Mouse (Mus musculus): ENCODE data around the gene Cdk17.

Gene Cdk17

DNA sequence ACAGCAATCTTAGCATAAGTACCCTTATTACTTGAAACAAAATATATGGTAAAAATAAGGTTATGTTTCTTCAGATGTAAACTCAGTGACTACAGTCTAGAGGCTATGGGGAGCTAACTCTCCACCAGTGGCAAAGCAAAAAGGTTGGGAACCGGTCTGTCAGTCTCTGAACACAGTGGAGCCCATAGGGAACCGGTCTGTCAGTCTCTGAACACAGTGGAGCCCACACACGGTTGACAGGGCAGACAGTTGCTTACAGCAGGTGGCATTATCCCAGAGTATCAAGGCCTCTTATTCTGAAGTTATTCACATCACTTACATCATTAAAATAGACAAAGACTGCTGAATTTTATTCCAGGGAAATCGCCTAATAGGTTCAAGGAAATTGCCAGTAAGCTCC, 70.8 kb downstream of the Cdk17 start:
- DNase-seq (ENCODE audit: low read depth) = no peak

DNA sequence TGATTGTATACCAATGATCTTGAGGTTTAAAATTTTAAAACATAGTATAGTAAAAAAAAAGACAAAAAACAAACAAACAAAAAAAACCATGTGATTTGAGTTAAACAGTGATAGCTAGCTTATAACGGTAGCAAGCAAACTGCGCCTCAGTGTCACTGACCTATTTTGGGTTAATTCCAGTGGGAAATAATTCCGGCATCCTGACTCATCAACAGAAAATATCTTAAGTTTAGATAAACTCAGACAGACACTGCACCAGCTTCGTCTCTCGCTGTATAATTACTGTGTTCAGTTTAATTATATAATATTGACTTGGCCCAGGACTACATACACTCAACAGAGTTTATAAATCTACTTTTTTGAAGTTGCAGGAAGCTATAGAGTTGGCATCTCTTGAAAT, 71.2 kb downstream of the Cdk17 start:
- no peak for DNase-seq (ENCODE audit: low read depth)

DNA sequence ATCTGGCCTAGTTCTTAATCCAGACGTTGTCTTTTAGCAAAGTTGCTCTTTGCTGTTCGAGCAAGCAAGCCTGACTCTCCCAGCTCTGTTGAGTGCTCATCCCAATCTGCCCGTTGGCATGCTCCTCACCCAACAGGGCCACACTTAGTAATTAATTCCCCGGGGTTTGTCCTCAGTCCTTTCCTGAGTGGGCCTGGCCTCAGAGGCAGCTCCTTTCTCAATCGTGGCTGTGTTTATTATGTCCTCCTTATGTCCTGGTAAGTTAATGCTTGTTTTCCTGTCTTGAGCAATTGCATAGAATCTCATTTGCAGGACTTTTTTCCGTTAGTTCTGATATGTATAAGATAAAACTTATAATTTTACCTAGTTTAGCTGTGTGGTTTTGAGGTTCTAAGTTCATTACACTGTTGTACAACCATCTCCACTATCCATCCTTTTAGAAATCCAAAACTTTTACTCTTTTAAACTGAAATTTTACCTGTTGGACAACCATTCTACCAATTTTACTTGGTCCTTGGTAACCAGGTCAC, 73.1 kb downstream of the Cdk17 start:
- no peak for DNase-seq (ENCODE audit: low read depth)

DNA sequence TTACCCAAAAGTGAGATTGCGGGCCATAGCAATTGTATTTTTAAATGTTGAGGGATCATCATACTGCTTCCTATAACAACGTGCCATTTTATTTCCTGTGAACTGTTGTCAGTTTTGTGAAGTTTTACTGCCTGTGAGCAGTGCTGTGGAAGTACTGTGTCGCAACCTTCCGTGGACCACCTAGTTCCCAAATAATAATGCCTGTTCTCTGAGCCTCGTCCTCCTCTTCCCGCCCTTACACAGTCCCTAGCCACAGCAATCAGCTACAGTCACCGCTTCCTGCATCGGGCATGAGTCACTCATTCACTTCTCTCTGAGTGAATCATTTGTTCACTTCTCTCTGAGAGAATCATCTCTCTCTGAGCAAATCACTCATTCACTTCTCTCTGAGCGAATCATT, 74.0 kb downstream of the Cdk17 start:
- no peak for DNase-seq (ENCODE audit: low read depth)

DNA sequence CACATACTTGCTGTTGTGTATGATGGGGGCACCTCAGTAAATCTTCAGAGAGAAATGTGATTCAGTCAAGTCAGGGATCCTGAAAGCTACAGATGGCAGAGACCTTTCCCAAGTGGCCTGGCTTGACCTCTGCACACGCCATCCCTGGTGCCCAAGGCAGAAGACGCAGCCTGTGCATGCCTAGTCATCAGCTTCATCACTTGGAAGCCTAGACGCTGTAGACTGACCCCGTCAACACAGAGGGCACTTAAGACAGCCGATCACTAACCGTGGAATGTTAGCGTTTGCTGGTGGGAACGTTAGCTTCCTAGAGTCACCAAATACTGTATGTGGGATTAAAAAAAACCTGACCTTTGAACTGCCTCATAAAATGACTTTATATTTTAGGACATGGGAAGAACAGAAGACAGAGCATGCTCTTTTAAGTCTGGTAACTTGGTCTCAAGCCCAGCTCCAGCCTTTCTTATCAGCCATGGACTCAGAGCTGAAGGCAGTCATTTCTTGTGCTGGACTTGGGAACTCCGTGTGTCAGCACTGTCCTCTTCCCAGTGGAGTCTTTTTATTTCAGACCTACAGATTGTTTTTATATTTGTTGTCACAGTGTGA, 78.6 kb downstream of the Cdk17 start:
- no peak for DNase-seq (ENCODE audit: low read depth)

DNA sequence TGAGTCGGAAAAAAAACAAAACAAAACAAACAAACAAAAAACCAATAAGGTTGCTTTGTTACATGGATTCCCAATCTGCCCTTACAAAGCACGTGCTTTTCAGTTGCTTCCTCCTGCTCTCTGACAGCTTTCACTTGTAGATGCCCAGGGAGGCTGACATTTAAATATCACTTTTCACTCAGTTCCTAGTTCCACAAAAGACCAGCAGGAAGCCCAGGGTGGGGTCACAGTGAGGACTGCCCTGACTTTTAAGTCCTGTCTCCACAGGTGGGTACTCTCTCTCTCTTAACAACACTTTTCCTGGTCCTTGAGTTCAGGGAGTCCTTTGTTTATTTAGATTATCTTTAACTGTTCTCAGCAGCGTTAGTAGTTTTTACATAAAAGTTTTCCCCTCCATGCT, 81.5 kb downstream of the Cdk17 start:
- no peak for DNase-seq (ENCODE audit: low read depth)

DNA sequence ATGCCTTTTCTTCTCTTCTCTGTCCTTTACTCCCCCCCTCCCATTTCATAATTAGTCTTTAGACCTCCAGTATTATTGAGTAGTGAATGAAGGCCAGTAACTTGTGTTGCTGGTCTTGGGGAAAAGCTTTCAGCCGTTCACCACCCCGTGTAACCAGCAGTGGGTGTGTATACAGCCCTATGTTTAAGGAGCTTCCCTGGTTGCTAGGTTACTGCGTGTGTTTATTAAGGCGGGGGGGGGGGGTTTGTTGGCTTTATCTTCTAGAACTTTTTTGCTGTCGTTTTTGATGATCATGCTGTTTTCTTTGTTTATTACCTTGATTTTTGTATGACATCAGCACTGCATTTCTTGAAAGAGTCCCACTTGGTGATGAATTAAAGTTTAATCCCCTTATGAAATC, 82.2 kb downstream of the Cdk17 start:
- no peak for DNase-seq (ENCODE audit: low read depth)

DNA sequence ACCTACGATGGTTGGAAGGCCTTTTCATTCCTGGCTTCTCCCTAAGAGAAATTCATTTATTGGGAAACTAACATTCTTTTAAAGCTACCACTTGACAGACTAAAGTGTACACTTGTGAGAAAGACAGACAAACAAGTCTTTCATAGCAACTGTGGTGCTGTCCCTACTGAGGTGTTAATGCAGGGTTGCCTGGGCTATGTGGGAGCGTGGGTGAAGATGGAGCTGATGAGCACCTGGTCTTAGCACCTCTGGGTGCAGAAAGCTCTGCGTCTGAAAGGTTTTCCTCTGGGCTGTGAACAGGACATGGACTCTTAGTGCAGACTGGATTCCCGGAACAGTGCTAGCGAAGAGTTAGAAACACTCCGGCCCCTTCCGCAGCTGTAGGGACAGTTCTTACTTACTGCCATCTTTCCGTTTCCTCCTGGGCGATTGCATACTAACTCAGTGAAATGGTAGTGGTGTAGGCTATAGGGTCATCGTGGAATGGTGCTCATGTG, 83.6 kb downstream of the Cdk17 start:
- DNase-seq (ENCODE audit: low read depth) = no peak

DNA sequence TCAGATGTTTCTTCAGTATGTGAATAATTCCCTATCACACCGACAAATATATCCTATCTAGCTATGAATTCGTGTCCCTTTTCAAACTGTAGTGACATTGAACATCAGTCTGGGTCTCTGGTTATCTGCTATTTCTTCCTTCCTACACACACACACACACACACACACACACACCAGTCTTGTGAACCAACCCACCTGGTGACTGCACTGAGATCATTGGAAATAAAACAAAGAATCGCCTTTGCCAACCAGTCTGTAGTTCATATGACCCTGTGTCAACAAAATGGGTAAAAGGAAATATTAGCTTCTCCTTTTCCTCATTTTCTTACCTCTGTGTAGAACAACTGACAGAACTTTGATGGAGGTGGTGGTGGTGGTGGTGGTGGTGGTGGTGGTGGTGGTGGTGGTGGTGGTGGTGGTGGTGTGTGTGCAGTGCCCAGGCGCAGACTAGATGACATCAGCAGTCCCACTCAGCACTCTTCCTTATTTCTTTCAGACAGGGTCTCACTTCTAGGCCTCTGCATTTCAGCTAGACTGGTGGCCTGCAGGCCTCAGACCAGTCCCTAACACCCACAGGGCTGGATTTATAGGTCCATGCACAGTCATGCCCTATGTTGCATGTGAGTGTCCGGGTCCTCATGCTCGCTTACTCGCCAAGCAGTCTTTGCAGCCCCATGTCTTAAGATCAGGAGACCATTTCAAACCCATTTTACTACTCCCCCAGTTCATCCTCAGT, 85.7 kb downstream of the Cdk17 start:
- DNase-seq (ENCODE audit: low read depth) = no peak

DNA sequence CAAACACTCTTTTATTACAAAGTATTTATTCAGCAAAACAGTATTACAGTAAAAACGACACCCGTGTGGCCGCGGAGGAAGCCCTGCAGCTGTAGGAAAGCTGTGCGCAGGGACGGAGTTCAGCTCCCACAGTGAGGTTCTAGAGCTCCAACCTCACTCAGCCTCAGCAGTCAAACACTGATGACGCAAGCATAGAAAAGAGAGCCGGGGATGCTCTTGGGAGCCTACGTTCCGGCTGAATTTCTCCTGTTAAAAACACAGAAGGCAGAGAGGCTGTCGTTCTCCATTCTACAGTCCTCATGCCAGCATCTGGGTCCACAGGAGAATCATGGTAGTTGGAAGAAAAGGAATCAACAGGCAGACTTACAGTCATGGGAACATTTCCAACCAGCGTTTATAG, 86.7 kb downstream of the Cdk17 start:
- no peak for DNase-seq (ENCODE audit: low read depth)

DNA sequence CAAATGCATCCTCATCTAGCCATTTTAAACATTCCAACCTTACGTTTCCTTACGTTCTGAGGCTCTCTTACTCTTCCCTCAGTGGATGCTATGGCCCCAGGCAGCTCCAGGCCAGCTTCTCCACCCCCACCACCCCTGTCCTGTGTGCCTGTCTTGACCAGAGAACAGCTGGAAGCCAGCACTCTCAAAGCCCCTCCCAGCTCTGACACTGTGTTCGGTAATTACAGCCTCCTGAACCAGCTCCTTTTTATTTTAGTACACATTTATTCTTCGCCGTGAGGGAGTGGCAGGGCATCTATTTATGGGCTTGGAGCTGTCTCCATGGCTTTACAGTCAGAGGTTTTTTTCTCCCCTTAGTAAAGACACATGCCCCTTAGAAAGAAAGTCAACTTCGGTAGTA, 87.2 kb downstream of the Cdk17 start:
- DNase-seq (ENCODE audit: low read depth) = no peak

DNA sequence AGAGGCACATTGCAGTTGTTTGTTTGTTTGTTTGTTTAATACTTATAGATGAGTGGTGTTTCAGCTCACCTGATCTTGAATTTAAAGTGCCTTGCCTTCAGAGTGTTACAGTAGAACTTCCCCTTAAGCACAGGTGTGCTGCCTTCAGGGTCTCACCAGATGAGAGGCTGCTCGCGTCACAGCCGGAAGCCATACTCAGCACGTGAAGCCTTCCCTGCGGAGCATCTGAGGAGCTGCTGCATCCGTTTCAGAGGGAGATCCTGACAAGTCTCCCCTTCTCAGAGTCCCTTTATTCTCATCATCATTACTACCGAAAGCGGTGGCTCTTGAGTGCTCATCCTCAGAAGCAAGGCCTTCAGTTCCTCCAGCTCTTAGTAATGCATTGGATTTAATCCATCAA, 87.7 kb downstream of the Cdk17 start:
- no peak for DNase-seq (ENCODE audit: low read depth)

DNA sequence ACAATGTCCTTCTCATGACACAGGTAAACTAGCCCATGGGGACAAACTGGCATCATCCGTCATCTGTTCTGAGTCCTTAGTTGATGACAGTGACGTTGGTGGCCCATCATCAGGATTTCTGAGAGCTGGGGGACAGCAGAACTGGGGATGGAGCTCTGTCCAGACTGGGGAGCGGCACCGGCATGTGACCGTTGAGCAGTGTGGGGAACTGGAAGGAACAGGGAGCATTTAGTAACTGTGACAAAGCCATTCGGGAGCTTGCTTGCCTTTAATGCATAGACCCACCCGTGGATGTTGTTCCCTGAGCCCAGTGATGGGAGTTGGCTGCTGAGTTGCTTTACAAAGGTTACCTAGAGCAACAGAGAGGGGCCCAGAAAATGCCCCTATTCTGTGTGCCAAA, 89.2 kb downstream of the Cdk17 start:
- no peak for DNase-seq (ENCODE audit: low read depth)

DNA sequence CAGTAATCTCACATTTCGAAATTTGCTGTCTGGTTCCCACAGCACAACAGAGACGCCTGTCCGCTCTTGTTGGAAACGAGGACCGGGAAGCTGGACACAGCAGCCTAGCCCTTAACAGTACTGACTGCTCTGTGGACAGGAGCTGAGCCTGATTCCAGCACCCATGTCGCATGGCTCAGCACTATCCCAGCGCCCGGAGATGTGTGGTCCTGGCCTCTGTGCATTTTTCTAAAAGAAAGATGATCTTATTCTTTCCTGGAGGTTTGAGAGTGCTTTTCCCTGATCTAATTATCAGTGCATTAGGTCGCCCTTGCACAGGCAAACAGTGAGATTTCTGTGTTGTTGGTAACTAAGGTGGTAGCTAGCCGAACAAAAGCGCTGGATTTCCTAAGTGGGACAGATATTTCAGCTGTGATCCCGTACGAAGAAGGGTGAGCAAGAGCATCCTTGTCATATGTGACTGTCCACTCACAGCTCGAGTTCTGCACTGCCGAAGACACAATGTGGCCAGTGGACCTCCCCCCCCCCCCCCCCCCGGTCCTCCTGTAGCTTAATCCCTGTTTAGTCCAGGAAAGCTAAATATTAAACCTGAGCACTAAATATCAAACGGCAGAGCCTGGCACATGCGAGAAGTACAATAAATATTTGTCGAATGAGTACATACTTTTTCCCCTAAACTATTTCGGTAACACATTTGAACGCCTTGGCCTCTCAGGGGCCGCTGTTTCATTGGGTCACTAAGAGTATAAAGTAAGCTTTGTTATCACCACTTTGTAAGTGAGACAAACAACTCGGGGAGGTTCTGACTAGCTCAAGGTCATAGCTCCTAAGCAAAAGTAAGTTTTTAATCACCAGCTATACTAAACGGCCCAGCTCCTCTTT, 90.0 kb downstream of the Cdk17 start:
- no peak for DNase-seq (ENCODE audit: low read depth)

DNA sequence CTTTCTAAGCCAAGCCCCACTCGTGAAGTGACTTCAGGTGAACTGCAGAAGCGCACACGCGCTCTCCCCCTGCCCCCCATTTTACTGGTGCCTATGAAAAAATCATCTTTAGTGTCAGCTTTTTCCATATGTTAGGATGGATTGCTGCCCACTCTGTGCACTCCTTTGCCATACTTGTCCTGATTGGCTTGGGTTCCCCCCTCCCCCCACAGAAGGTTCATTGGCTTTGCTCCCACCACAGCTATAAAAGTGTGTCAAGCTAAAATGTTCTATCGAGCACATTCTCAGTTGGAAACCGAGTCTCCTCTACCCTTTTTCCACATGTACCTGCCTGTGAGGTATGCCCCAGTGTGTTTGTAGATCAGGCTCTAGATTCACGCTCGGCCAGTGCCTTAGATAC, 90.8 kb downstream of the Cdk17 start:
- DNase-seq (ENCODE audit: low read depth) = no peak

DNA sequence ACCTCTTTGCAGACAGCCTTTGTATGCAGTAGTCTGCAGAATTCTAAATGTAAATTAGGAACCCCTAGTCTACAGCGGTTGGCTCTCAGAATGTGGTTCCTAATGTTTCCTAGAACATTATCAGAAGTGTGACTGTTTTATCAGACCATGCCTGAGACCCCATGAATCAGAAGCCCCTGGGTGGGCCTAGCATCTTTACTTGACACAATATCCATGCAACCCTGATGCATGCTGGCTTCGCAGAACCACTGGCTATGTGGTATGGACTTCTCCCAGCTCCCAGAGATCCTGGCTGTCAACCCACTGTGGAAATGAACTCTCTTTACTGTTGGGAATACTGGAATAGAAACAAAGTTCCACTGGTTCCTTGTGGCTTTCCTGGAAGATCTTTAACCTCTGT, 92.0 kb downstream of the Cdk17 start:
- DNase-seq (ENCODE audit: low read depth) = no peak

DNA sequence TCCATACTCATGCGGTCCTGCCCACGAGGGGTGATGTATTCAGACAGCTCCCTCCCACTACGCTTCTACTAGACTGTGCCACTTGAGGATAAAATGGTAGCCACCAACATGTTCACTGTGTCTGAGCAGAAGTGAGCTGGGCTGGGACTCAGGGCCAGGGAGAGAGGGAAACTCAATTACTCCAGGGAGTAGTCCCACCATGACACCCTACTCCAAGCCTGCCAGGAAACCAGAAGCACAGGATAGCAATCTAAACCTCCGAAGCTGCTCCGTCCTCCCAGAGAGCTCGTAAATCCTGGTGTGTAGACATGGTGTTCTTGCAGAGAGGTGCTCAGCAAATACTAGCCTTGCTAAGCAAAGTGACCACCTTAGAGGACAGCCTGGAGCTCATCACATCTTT, 92.5 kb downstream of the Cdk17 start:
- no peak for DNase-seq (ENCODE audit: low read depth)

DNA sequence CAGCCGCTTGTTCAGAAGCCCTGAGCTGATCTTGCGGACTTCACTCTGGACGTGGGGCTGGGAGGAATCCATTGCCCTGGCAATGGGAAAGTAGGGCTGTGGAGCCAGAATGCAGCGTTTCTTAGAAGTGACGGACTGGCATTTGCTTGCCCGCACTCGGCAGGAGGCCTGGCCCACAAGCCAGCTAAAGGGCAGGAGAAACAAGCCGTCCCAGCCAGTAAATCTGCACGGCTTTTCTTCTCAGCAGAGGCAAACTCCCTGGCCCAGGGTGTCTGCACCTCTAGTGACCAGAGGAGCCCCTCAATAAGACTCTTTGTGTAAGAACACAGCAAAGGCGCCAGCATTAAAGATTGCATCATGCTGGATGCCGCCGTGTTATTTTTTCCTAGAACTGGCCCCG, 94.6 kb downstream of the Cdk17 start:
- no peak for DNase-seq (ENCODE audit: low read depth)

DNA sequence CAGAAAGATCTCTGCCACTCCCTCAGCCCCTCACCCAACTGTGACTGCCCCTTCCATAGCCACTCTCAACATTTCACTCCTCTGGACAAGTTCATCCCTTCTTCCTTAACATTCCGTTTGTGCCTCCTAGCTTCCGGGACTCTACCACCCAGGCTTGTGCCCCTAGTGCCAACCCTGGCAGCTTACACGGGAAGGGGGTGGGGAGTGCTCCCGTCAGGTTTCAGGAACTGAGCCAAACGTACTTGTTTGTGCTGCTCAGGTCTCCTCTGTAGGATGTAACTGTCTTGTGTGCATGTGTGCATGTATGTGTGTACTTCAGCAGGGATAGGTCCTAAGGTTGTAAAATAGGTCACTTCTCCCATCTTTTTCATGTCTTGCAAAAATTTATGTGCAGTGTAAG, 99.2 kb downstream of the Cdk17 start:
- no peak for DNase-seq (ENCODE audit: low read depth)

DNA sequence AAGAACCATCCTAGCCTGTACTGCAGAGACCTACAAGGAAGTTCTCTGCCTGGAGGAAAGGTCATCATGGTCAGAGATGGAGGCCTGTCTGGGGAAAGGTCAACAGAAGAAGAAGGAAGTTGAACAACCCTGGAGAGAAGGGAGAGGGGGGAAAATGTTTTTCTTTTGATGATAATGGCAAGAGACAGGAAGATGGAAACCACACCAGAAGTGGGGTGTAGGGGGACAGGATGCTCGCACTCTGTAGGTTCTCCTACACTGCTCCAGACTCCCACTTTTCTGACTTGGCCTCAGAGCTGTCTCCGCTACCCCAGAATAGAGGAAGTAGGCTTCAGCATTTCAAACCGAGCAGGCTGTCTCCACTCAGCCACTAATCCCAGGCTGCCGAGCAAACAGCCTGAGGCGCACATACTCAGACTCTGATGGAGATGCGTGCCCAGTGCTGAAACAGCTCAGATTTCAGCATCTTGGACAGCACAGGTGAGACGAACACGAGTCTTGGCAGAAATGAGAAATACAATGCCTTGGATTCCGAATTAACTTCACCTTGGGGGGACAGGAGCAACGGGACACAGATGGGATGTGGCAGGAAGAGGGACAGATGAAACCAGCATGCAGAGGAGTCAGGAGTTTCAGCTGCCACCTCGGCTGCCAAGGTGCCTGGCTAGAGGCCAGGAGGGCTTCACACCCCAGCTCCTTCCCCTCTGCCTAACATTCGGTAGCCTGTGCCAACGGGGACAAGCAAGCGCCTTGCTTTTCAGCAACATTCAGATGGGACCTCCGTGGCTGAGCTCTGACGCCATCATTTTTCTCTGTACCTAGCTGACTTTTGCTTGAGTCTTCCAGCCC, 100.7 kb downstream of the Cdk17 start:
- peak; percentile 56 for DNase-seq (ENCODE audit: low read depth)

DNA sequence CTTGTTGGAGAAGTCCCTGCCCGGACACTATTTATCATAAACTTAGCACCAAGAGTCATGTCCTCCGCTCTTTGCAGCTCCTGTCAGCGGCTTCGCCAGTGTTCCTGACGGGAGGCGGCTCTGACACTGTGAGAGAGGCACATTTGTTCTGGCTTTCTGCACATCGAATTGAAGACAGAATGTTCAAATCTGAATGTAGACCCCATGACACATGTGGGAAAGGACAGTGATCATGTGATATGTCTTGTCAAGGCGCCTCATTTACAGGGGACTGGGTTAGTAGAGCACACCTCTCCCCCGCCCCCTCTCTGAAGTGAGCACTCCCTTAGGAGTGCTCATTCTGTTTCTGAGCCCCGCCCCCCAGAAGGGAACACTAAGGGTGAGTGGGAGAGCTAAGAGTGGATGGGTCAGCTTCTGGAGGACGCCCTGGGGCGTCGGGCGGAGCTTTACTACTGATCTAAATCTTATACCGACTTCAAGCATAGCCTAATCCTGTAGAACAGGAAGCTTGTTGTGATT, 101.4 kb downstream of the Cdk17 start:
- DNase-seq (ENCODE audit: low read depth) = peak; percentile 49

DNA sequence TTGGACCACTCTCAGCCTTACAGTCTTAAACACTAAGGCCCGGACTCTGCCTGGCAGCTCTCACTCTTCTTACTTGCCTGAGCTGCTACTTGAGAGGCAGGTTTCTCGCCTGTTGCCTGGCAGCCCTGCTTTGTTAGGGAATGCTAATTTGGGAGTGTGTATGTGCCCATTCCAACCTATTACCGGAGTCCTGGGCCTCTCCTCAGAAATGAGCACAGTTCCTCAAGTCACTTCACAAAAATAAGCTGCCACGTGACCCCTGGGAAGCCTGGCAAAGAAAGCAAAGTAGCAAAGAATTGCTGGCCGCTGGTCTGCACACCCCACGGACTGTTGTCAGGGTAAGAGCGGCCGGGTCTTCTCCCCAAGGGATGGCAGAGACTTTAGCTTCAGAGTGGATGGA, 102.8 kb downstream of the Cdk17 start:
- DNase-seq (ENCODE audit: low read depth) = no peak
